Mouse (Mus musculus) layer of hippocampus, adult 6 months (tissue): ENCODE measurements around the gene Ccdc144b. TPM values are rescaled to one million over a fixed set of nuclear protein-coding genes. Genes with fewer than 3 reads are reported as not detected.

Experiments
- long read RNA-seq, 2 experiments: library from polyadenylated mRNA; unstranded; transcript quantifications; one replicate each; pipeline ENCODE4 v2.0.0; 2019 to 2020
- polyA plus RNA-seq: library from polyadenylated mRNA; unstranded; fragments of <200 nt; fragmentation: Nextera tagmentation; gene quantifications from 2 replicates; pipeline ENCODE4 v1.2.3, GENCODE M21; 2021

Ccdc144b gene
- not detected in 2 replicates for polyA plus RNA-seq
- long read RNA-seq, experiment 1 = 0 reads
- long read RNA-seq, experiment 2 = 0 reads

DNA sequence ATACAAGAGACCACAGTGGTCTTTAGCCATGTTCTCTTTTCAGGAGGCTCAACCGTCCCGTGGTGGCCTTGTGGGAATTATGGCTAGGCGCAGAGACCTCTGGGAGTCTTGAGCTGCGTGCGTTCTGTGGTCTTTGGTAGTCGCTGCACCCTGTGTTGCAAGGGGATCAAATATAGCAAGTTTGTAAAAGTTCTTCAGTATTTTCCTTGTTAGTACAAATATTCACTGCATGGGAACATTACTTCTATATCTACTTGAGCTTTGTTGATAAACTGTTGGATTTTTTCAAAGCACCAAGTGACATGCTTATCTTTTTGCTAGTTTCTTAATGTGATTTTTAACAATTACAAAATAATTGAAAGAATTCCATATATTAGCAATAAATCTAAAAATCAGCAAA, at the start of gene Ccdc144b:
Gene Ccdc144b (minus strand): TSS at position 101 of the 400 bp plus-strand sequence.

GRCm38 (mm10) chr3:36065843-36066651, 12.7 kb upstream of the Ccdc144b start, which contains the start of gene Acad9:
Gene Acad9 (plus strand): TSS chr3:36065979.

DNA sequence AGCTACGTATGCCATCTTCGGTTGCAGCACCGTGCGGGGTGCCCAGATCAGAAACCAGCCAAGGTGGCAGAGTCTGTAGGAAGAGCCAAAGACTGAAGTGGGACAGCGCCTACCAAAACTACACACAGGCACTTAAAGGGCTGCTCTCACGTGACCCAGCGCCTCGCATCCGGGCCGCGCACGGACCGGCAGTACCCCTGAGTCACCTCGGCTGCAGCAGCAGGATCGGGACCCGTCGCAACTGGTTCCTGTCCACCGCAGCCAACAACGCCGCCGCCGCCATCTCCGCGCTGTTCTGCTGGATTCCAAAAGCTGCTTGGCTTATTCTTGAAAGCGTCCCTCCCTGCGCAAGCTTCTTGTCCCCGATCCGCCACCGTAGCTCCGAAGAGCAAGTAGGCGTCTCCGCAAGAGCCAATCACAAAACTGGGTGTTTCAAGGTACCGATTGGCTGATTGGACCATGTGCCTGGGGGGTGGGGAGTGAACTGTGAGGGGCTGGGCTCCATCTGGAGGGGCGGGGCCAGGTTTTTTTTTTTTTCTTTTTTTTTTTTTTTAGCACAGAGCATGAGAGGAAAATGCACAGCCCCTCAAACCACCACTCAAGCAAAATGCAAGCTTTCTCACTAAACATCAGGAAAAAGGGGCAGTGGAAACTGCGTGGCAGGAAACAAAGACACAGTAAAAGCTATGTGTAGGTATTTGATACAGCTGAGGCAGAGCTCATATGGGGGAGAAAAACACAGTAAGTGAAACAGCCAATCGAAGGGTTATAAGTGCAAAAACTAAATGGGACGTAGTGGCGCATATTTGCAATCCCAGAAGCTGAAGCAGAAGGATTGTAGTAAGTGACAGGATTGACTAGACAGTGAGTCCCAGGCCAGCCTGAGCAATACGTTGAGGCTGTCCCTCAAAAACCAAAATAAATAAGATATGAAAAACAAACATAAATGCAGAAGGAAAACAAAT, 52.8 kb downstream of the Ccdc144b start, which contains the start of gene Mccc1:
Gene Mccc1 (minus strand): TSS at position 404 of the 965 bp plus-strand sequence.

Other genes starting within 250 kb of the Ccdc144b start
- 66.6 and 68.0 TPM in 2 replicates for gene Dcun1d1, start 116.1 kb downstream of the Ccdc144b start, polyA plus RNA-seq
- 14.2 and 23.7 TPM in 2 replicates for gene Mccc1, start 52.9 kb downstream of the Ccdc144b start, polyA plus RNA-seq
- 36.6 and 38.4 TPM in 2 replicates for gene Acad9, start 12.4 kb upstream of the Ccdc144b start, polyA plus RNA-seq
- 7.7 and 7.8 TPM in 2 replicates for gene D3Ertd254e, start 97.5 kb upstream of the Ccdc144b start, polyA plus RNA-seq
- gene Qrfpr, start 168.8 kb upstream of the Ccdc144b start, polyA plus RNA-seq = 2.1 and 2.2 TPM in 2 replicates